ENCODE assay signal across 10 mouse cellular contexts in the genomic region with DNA sequence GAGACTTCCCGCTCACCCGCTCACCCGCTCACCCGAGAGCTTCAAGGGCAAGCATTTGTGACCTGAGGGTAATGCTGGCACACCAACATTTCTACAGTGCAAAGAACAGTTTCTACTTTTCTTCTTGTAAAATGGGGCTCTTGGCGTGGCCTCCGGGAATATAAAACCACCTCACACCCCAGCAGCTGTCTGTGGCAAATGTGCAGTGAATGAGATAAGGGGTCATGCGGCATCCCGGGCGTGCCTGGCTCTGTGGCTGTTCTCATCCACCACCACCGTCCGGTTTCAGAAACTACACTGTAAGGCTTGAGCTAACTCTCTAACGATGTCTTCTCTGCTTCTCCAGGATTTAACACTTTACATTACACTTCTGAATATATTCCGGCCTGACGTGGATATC. TPM values are rescaled to one million over a fixed set of nuclear protein-coding genes. Genes with fewer than 3 reads are reported as not detected.
DNase-seq lines count a peak whose midpoint lies in the region; ATAC-seq and TF ChIP-seq lines count a peak whose summit lies in the region.
"Had no signal": no experiment of that assay in that cellular context is flagged by ENCODE, and none has a peak within 500 bp of the region (broad histone marks: within the 10 kb centered on the region; RNA-seq: fewer than 3 reads in every experiment).

No protein-coding gene starts in this region.

- TF ChIP-seq EP300 in liver, postnatal 0 days (IDR thresholded peaks at IDR 0.05; ENCODE audit: low read depth): peak; percentile 96

- no peak overlapping the region for H3K4me3 ChIP-seq in heart, embryonic 14.5 days (ENCODE audit: control insufficient read depth in 1 of 2, insufficient read depth in 1 of 2, low read depth in 1 of 2, low read length in 2 of 2)
- 0 out of 2 replicates have a peak overlapping the region, but pooled peaks have one; percentile 37 for H3K4me3 ChIP-seq in E14TG2a.4 (replicated peaks; ENCODE audit: low read length)
- H3K4me3 ChIP-seq in liver, postnatal 0 days (ENCODE audit: low read depth, low read length): peak overlapping the region; percentile 24; the same call in 1 of the 2 replicates
- no peak overlapping the region for H3K4me3 ChIP-seq in neural tube, embryonic 15.5 days (replicated peaks)
- H3K4me3 ChIP-seq: midbrain, embryonic 15.5 days had no signal

- no peaks in the 10 kb centered on the region for H3K27me3 ChIP-seq in heart, embryonic 14.5 days (ENCODE audit: control insufficient read depth, insufficient read depth, low read length)
- peaks cover 4% of the 10 kb centered on the region for H3K27me3 ChIP-seq in E14TG2a.4 (ENCODE audit: insufficient read depth, low read length)
- no peaks in the 10 kb centered on the region for H3K27me3 ChIP-seq in liver, postnatal 0 days (ENCODE audit: insufficient read depth, low read length)
- H3K27me3 ChIP-seq in neural tube, embryonic 15.5 days (replicated peaks): no peaks in the 10 kb centered on the region
- H3K27me3 ChIP-seq: midbrain, embryonic 15.5 days had no signal

- no peaks in the 10 kb centered on the region for H3K36me3 ChIP-seq in heart, embryonic 14.5 days (ENCODE audit: control insufficient read depth, insufficient read depth, low read length)
- H3K36me3 ChIP-seq in E14TG2a.4 (ENCODE audit: insufficient read depth, low read length): no peaks in the 10 kb centered on the region
- H3K36me3 ChIP-seq in liver, postnatal 0 days (replicated peaks; ENCODE audit: insufficient read depth, low read length): no peaks in the 10 kb centered on the region
- H3K36me3 ChIP-seq in neural tube, embryonic 15.5 days: no peaks in the 10 kb centered on the region
- H3K36me3 ChIP-seq: midbrain, embryonic 15.5 days had no signal

- intact Hi-C loops in heart, postnatal 25 days (cut with DNase I): no loop called here

- 43% methylated on average over 14 of the region's 14 CpGs for WGBS in heart, embryonic 14.5 days
- WGBS in liver, postnatal 0 days (ENCODE audit: insufficient replicate concordance): 39% methylated on average over 14 of the region's 14 CpGs
- 91% methylated on average over 14 of the region's 14 CpGs for WGBS in neural tube, embryonic 15.5 days

- no peaks in the 10 kb centered on the region for H3K9me3 ChIP-seq in heart, embryonic 14.5 days (ENCODE audit: control insufficient read depth, low read length)
- no peaks in the 10 kb centered on the region for H3K9me3 ChIP-seq in E14TG2a.4 (ENCODE audit: low read length)
- H3K9me3 ChIP-seq in liver, postnatal 0 days (ENCODE audit: low read length): no peaks in the 10 kb centered on the region
- H3K9me3 ChIP-seq in neural tube, embryonic 15.5 days (replicated peaks): no peaks in the 10 kb centered on the region
- H3K9me3 ChIP-seq: midbrain, embryonic 15.5 days had no signal

- H3K9ac ChIP-seq in heart, embryonic 14.5 days (ENCODE audit: low read length): no peak overlapping the region
- H3K9ac ChIP-seq in liver, postnatal 0 days (replicated peaks): peak overlapping the region; percentile 56
- H3K9ac ChIP-seq in neural tube, embryonic 15.5 days (replicated peaks): no peak overlapping the region
- H3K9ac ChIP-seq: midbrain, embryonic 15.5 days had no signal

- peak overlapping the region; percentile 45 for H3K4me2 ChIP-seq in heart, embryonic 14.5 days (ENCODE audit: low read length)
- H3K4me2 ChIP-seq in liver, postnatal 0 days (ENCODE audit: low read depth, low read length): peak overlapping the region; percentile 64
- no peak overlapping the region for H3K4me2 ChIP-seq in neural tube, embryonic 15.5 days
- H3K4me2 ChIP-seq: midbrain, embryonic 15.5 days had no signal

- DNase-seq in heart, postnatal 25 days (ENCODE audit: low spot score): no peak
- DNase-seq in c-Kit-positive CD71-positive TER-119-positive erythroid progenitor cells, embryonic 14.5 days (ENCODE audit: low spot score): peak; percentile 88
- peak; percentile 84 for DNase-seq in liver, postnatal 0 days
- DNase-seq in urinary bladder, postnatal 4 days (ENCODE audit: low spot score in 2 of 2): no peak
- DNase-seq in frontal cortex, postnatal 25 days (ENCODE audit: low spot score in 2 of 2): no peak
- DNase-seq: cerebellum, adult 11 months had no signal

- peaks cover 3 to 12% of the 10 kb centered on the region in 2 experiments; a peak in 3 of 4 replicates for H3K4me1 ChIP-seq in heart, embryonic 14.5 days (ENCODE audit: control insufficient read depth in 2 of 2, insufficient read depth in 2 of 2, low read length in 2 of 2)
- H3K4me1 ChIP-seq in E14TG2a.4 (replicated peaks; ENCODE audit: low read depth, low read length): peaks cover 9% of the 10 kb centered on the region; the same call in 1 of the 2 replicates
- peaks cover 20% of the 10 kb centered on the region for H3K4me1 ChIP-seq in liver, postnatal 0 days (ENCODE audit: insufficient read depth)
- no peaks in the 10 kb centered on the region for H3K4me1 ChIP-seq in neural tube, embryonic 15.5 days
- H3K4me1 ChIP-seq: midbrain, embryonic 15.5 days had no signal

- ATAC-seq in heart, embryonic 14.5 days (ENCODE audit: insufficient number of reproducible peaks, insufficient read depth, low FRiP score, low read depth): no peak
- peak; percentile 99 for ATAC-seq in liver, postnatal 0 days
- ATAC-seq in neural tube, embryonic 15.5 days (ENCODE audit: low FRiP score): no peak
- ATAC-seq: midbrain, embryonic 15.5 days had no signal

- no peak overlapping the region for H3K27ac ChIP-seq in heart, embryonic 14.5 days (replicated peaks in 1 of 2; ENCODE audit: control insufficient read depth in 1 of 2, insufficient read depth in 1 of 2, low read depth in 2 of 2, low read length in 2 of 2)
- H3K27ac ChIP-seq in liver, postnatal 0 days (ENCODE audit: low read depth): peak overlapping the region; percentile 96
- no peak overlapping the region for H3K27ac ChIP-seq in neural tube, embryonic 15.5 days (replicated peaks)
- H3K27ac ChIP-seq: midbrain, embryonic 15.5 days had no signal

- no peak for TF ChIP-seq CTCF in E14TG2a.4 (conservative IDR thresholded peaks at IDR 0.05; ENCODE audit: low read length)
- TF ChIP-seq CTCF in liver, postnatal 0 days (IDR thresholded peaks at IDR 0.05; ENCODE audit: low read depth): peak; percentile 16; the same call in 1 of the 2 replicates

RNA-seq across cellular contexts. Expression of gene Ccnj, which starts 17.7 kb away (rescaled TPM):
- polyA plus RNA-seq in heart, embryonic 14.5 days (2014; fragmentation: Nextera tagmentation; extraction: Ambion mirVana): 5.4 and 5.7 TPM in 2 replicates
- 1 to 10 TPM; 5.2 to 5.3 TPM for total RNA-seq in heart, postnatal 25 days (2021)
- polyA plus RNA-seq in liver, postnatal 0 days (2015; fragmentation: Nextera tagmentation; extraction: Ambion mirVana): 2.5 and 2.9 TPM in 2 replicates
- 14.3 and 15.1 TPM in 2 replicates for polyA plus RNA-seq in neural tube, embryonic 15.5 days (2015; fragmentation: Nextera tagmentation; extraction: Ambion mirVana)

Comparison
In these comparisons a context has a peak if more than half of its experiments do, and no peak if none do; other contexts are left out.
1. H3K4me3 ChIP-seq: peak in E14TG2a.4 (single experiment) and liver, postnatal 0 days (single experiment); none in heart, embryonic 14.5 days (0 of 2) and neural tube, embryonic 15.5 days (single experiment).
2. DNase-seq: peak in c-Kit-positive CD71-positive TER-119-positive erythroid progenitor cells, embryonic 14.5 days (single experiment) and liver, postnatal 0 days (single experiment); none in heart, postnatal 25 days (single experiment), urinary bladder, postnatal 4 days (0 of 2) and frontal cortex, postnatal 25 days (0 of 2).